Mouse (Mus musculus): ENCODE data around the gene Spint5. TPM values are rescaled to one million over a fixed set of nuclear protein-coding genes. Genes with fewer than 3 reads are reported as not detected.

Spint5 gene
- polyA plus RNA-seq (2012; fragmentation: generic; extraction: Trizol) = not detected

DNA sequence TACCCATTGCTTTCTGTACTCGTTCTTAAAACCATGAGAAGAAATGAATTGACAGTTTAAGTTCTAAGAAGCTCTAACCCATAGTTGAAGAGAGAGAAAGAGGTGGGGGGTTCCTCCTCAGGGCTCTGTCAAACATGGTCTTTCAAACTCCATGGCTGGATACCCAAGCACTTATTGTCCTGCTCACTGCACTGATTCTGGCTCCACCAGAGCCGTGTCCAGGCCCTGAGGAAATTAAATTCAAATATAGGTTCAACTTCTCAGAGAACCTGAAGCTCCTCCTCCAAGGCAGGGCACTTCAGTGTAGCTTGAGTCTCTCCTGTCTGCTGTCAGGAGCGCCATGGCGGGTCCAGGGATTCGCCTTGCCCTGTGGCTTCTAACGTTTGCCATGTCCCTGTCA is at the start of gene Spint5:
Gene Spint5 (plus strand): TSS at position 301 of the 400 bp plus-strand sequence.

DNA sequence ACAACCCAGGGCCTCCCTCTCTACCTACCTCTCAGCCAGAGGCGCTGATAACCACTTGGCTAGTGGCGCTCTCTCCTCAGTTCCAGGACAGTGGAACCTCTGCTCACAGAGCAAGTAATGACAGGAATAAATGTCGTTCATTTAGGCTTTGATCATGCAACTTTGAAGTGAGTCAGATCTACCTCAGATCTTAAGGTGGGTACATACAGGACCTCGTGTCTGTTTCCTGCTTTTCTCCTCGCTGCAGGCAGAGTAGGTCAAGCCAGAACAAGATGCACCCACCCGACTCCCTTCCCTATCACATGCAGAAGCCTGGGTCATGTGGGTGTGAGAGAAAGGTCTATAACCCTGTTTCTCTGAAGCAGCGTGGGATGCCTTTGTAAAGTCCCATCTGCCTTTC is 41.1 kb upstream of the Spint5 start, which contains the start of gene Wfdc11:
Gene Wfdc11 (minus strand): TSS at position 101 of the 400 bp plus-strand sequence.

DNA sequence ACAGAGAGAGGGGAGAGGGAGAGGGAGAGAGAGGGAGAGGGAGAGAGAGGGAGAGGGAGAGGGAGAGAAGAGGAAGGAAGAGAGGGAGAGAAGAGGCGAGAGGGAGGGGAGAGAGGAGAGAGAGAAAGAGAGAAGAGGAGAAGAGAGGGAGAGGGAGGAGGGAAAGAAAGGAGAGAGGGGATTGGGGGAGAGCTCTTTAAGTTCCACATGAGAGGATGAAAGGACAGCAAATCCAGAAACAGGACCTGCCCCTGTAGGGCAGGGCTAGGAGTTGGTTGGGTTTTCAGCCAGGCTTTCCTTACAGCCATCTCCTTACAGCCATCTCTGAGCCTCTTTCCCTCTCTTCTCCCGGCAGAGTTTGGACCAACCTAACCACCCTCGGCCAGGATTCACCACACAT is 30.3 kb upstream of the Spint5 start, which contains the start of gene Wfdc13:
Gene Wfdc13 (plus strand): TSS at position 301 of the 400 bp plus-strand sequence.

DNA sequence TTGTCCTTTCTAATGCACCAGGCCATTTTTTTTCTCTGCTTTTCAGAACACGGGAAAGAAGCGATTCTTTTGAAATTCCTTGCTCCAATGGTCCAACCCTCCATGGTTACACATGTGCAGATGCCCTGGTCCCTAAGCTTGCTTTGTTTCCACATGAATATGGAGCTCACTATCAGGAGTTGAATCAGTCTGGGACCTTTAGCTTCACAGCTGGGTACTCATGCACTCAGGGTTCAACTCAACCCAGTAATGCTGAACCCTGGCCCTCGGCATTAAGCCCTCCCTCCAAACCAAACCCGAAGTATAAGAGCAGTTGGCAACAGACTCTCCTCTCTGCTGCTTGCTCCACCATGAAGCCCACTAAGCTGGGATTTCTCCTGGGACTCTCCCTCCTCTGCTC is 16.9 kb upstream of the Spint5 start, which contains the start of gene Spint4:
Gene Spint4 (plus strand): TSS at position 301 of the 400 bp plus-strand sequence.

DNA sequence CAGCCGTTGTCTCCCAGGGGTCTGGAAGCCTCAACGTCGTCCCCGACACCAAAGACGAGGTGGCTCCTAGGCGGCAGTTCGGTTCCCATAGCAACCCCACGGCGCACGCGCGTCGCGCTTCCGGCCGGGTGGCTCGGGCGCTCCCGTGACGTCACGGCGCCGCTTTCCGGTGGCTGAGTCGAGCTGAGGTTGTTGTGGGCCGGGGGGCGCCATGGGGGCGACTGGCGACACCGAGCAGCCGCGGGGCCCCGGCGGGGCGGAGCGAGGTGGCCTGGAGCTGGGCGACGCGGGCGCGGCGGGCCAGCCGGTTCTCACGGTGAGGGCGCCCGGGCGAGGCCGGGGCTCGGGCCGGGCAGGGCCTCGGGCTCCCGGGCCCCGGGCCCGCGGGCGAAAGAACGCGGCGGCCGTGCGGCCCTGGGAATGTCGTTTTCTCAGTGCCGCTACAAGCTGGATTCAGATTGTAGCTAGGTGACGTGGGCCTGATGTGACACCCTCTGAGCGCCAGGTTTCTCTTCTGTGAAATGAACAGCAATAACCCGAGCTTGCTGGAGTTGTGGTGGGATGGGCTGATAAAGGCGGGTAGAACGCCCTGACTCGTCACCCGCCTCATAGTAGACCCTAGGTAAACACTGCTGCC is 30.9 kb downstream of the Spint5 start, which contains the start of the genes Wfdc3 and Dnttip1:
Gene Wfdc3 (minus strand): TSS at position 89 of the 637 bp plus-strand sequence.
Gene Dnttip1 (plus strand): TSS at position 141 of the 637 bp plus-strand sequence.

Other genes starting within 250 kb of the Spint5 start
- gene Trp53tg5, start 241.6 kb upstream of the Spint5 start, polyA plus RNA-seq (2012; fragmentation: generic; extraction: Trizol) = not detected
- 1 to 10 TPM; 6.0 to 8.9 TPM for gene Dbndd2, start 229.2 kb upstream of the Spint5 start, polyA plus RNA-seq (2012; fragmentation: generic; extraction: Trizol)
- gene Pigt, start 217.8 kb upstream of the Spint5 start, polyA plus RNA-seq (2012; fragmentation: generic; extraction: Trizol) = 100 to 1,000 TPM in 1 of 2 experiments, 10 to 100 TPM in 1; 77.8 to 142 TPM
- gene Wfdc2, start 152.9 kb upstream of the Spint5 start, polyA plus RNA-seq (2012; fragmentation: generic; extraction: Trizol) = not detected
- not detected for gene Spint3, start 141.8 kb upstream of the Spint5 start, polyA plus RNA-seq (2012; fragmentation: generic; extraction: Trizol)
- gene Wfdc6a, start 129.9 kb upstream of the Spint5 start, polyA plus RNA-seq (2012; fragmentation: generic; extraction: Trizol) = not detected
- not detected for gene Eppin, start 121.7 kb upstream of the Spint5 start, polyA plus RNA-seq (2012; fragmentation: generic; extraction: Trizol)
- gene Wfdc6b, start 101.8 kb upstream of the Spint5 start, polyA plus RNA-seq (2012; fragmentation: generic; extraction: Trizol) = not detected
- not detected for gene Wfdc8, start 101.7 kb upstream of the Spint5 start, polyA plus RNA-seq (2012; fragmentation: generic; extraction: Trizol)
- not detected for gene Wfdc16, start 76.5 kb upstream of the Spint5 start, polyA plus RNA-seq (2012; fragmentation: generic; extraction: Trizol)
- not detected for gene Wfdc10, start 59.3 kb upstream of the Spint5 start, polyA plus RNA-seq (2012; fragmentation: generic; extraction: Trizol)
- gene Wfdc9, start 58.7 kb upstream of the Spint5 start, polyA plus RNA-seq (2012; fragmentation: generic; extraction: Trizol) = not detected
- not detected for gene Wfdc11, start 41.2 kb upstream of the Spint5 start, polyA plus RNA-seq (2012; fragmentation: generic; extraction: Trizol)
- gene Wfdc13, start 30.2 kb upstream of the Spint5 start, polyA plus RNA-seq (2012; fragmentation: generic; extraction: Trizol) = under 1 TPM in 1 of 2 experiments, not detected in 1; 0.04 TPM
- gene Spint4, start 16.8 kb upstream of the Spint5 start, polyA plus RNA-seq (2012; fragmentation: generic; extraction: Trizol) = not detected
- 1 to 10 TPM in 1 of 2 experiments, under 1 TPM in 1; 0.27 to 1.1 TPM for gene Wfdc3, start 30.6 kb downstream of the Spint5 start, polyA plus RNA-seq (2012; fragmentation: generic; extraction: Trizol)
- gene Dnttip1, start 30.7 kb downstream of the Spint5 start, polyA plus RNA-seq (2012; fragmentation: generic; extraction: Trizol) = 10 to 100 TPM; 55.3 to 58.9 TPM
- 100 to 1,000 TPM; 116 to 219 TPM for gene Ube2c, start 54.6 kb downstream of the Spint5 start, polyA plus RNA-seq (2012; fragmentation: generic; extraction: Trizol)
- under 1 TPM in 1 of 2 experiments, not detected in 1; 0.19 TPM for gene Tnnc2, start 64.7 kb downstream of the Spint5 start, polyA plus RNA-seq (2012; fragmentation: generic; extraction: Trizol)
- gene Snx21, start 70.5 kb downstream of the Spint5 start, polyA plus RNA-seq (2012; fragmentation: generic; extraction: Trizol) = 10 to 100 TPM; 29.7 to 50.1 TPM
- gene Acot8, start 89.6 kb downstream of the Spint5 start, polyA plus RNA-seq (2012; fragmentation: generic; extraction: Trizol) = 10 to 100 TPM; 10.7 to 19.9 TPM
- gene Zswim3, start 89.8 kb downstream of the Spint5 start, polyA plus RNA-seq (2012; fragmentation: generic; extraction: Trizol) = 1 to 10 TPM; 2.1 to 4.9 TPM
- 10 to 100 TPM in 1 of 2 experiments, 1 to 10 TPM in 1; 9.1 to 10.1 TPM for gene Zswim1, start 107.4 kb downstream of the Spint5 start, polyA plus RNA-seq (2012; fragmentation: generic; extraction: Trizol)
- under 1 TPM in 1 of 2 experiments, not detected in 1; 0.26 TPM for gene Spata25, start 113.2 kb downstream of the Spint5 start, polyA plus RNA-seq (2012; fragmentation: generic; extraction: Trizol)
- gene Ctsa, start 117.6 kb downstream of the Spint5 start, polyA plus RNA-seq (2012; fragmentation: generic; extraction: Trizol) = 100 to 1,000 TPM in 1 of 2 experiments, 10 to 100 TPM in 1; 94.4 to 205 TPM
- gene Neurl2, start 118.2 kb downstream of the Spint5 start, polyA plus RNA-seq (2012; fragmentation: generic; extraction: Trizol) = 1 to 10 TPM; 2.4 to 6.6 TPM
- gene Pltp, start 142.4 kb downstream of the Spint5 start, polyA plus RNA-seq (2012; fragmentation: generic; extraction: Trizol) = 100 to 1,000 TPM in 1 of 2 experiments, 10 to 100 TPM in 1; 16.6 to 130 TPM
- gene Pcif1, start 164.0 kb downstream of the Spint5 start, polyA plus RNA-seq (2012; fragmentation: generic; extraction: Trizol) = 10 to 100 TPM; 56.7 to 65.1 TPM
- 10 to 100 TPM in 1 of 2 experiments, 1 to 10 TPM in 1; 4.1 to 11.3 TPM for gene Zfp335, start 196.5 kb downstream of the Spint5 start, polyA plus RNA-seq (2012; fragmentation: generic; extraction: Trizol)
- 10 to 100 TPM in 1 of 2 experiments, under 1 TPM in 1; 0.49 to 19.7 TPM for gene Mmp9, start 225.5 kb downstream of the Spint5 start, polyA plus RNA-seq (2012; fragmentation: generic; extraction: Trizol)
- gene Slc12a5, start 245.5 kb downstream of the Spint5 start, polyA plus RNA-seq (2012; fragmentation: generic; extraction: Trizol) = 1 to 10 TPM in 1 of 2 experiments, under 1 TPM in 1; 0.12 to 1.1 TPM